Mouse (Mus musculus): ENCODE measurements around the gene Retreg3.

DNA sequence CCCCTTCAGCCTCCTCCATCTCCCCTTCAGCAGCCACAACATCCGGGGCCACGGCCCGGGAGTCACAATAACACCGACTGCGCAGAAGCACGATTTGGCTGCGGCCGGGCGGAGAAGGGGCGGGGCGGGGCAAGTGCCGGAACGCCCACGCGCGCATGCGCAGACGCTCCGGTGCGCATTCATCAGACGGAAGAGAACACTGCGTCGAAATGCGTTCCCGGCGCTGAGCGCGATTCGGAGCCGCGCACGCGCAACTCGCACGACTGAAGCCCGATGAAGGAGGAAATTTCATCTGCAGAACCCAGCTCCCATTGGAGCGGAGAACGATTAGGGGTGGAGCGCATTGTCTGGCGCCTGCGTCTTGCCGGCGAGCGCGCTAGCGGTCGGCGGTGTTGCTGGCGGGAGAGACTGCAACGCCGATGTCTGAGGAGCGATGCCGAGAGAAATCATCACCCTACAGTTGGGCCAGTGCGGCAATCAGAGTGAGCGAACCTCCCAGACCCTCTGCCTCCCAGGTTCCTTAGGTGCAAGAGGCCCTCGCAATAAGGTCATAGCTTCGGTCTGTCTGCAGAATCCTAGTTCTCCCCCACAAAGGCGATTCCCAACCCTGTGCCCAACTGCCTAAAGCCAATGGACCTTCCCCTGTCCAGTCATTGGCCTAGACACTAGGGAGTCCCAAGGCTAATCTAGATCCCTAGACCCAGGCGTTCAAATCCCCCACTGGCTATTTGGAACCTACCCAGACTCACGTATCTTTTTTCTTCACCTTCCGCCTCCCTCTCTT, at the start of gene Retreg3, which contains the start of gene Tubg1:
- TF ChIP-seq POLR2A (IDR thresholded peaks at IDR 0.05; ENCODE audit: insufficient read depth, low read depth, low read length) (peak; percentile 96), CTCF (IDR thresholded peaks at IDR 0.05; ENCODE audit: insufficient read depth, low read depth, low read length) (no peak)
